Mouse (Mus musculus): ENCODE data around the gene Mex3a. TPM values are rescaled to one million over a fixed set of nuclear protein-coding genes. Genes with fewer than 3 reads are reported as not detected.

Mex3a gene
- polyA plus RNA-seq, 1 experiment from 2014 or later = 42.6 TPM

- in situ Hi-C loops (cut with MboI; ENCODE audit: low pct_unique_long_range_greater_than_20kb) = no loop called here
- ChIA-PET POLR2A (interaction anchor here (1.0 to 6.0 kb wide), 10 partner anchors 8 to 127 kb away, joined by 3 to 75 read pairs (median 8); no protein-coding TSS in a partner anchor), CTCF (interaction anchor here (1.5 to 9.3 kb wide), 3 partner anchors 16 to 19 kb away, joined by 4 to 111 read pairs (median 5); no protein-coding TSS in a partner anchor)
- no peak for TF ChIP-seq CTCF (IDR thresholded peaks at IDR 0.05)
- DNase-seq (ENCODE audit: low read depth, low spot score) (no peak), ATAC-seq (peak; percentile 90)
- no peaks in the 10 kb centered on the region for H3K27me3 ChIP-seq
Observed at GRCm38 (mm10) chr3:88503505-88503863, 28.7 kb upstream of the Mex3a start.

GRCm38 (mm10) chr3:88503881-88504746 lies 28.1 kb upstream of the Mex3a start:
- POLR2A ChIA-PET = interaction anchor here (1.0 to 6.0 kb wide), 9 partner anchors 8 to 127 kb away, joined by 3 to 75 read pairs (median 9); no protein-coding TSS in a partner anchor
- no peaks in the 10 kb centered on the region for H3K27me3 ChIP-seq
- in situ Hi-C loops (cut with MboI; ENCODE audit: low pct_unique_long_range_greater_than_20kb) = no loop called here
- no peak for ATAC-seq
- CTCF ChIA-PET = interaction anchor here (1.5 to 9.3 kb wide), 3 partner anchors 15 to 18 kb away, joined by 4 to 111 read pairs (median 5); no protein-coding TSS in a partner anchor
- TF ChIP-seq CTCF (IDR thresholded peaks at IDR 0.05) = no peak
- DNase-seq (ENCODE audit: low read depth, low spot score) = no peak

DNA sequence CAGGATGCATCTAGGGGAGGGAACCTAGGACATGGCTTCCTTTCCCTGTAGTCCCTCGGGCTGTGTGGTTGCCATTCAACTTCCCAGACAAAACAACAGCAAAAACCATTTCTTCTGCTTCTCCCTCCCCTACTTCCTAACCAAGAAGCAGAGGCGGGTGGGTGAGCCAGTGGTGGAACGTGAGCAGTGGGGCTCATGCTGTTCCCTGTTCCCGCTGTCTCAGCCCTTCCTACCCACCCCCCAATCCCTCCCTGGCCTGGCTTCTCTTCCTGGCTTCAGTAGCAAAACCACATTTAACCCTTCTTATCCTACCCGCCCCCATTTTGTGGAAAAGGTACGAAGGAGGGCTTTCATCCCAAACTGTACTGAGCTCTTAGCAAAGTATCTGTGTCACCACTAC lies 27.1 kb upstream of the Mex3a start:
- DNase-seq (ENCODE audit: low read depth, low spot score) = no peak
- no peak for TF ChIP-seq CTCF (IDR thresholded peaks at IDR 0.05)
- no peaks in the 10 kb centered on the region for H3K27me3 ChIP-seq
- ChIA-PET CTCF (interaction anchor here (9.3 kb wide), 1 partner anchor 18 kb away, joined by 111 read pairs; no protein-coding TSS in a partner anchor), POLR2A (no interaction called here)
- in situ Hi-C loops (cut with MboI; ENCODE audit: low pct_unique_long_range_greater_than_20kb) = no loop called here
- ATAC-seq = no peak

DNA sequence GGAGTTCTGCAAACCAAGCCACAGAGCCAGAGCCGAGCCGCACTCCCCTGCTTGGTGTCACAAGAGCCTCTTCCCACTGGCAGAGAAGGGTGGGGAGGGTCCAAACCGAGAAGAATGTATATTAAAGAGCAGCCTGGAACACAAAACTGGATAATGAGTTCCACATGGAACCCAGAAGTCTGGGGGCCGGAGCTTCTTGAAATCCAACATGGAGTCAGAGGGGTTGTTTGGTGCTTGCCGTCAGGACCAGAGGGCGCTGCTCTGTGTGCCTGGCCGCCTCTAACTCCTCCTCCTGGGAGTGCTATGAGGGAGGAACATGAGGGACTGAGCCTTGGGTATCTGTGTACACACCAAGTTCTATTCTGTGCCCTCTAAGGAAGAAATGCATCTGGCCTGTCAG lies 26.4 kb upstream of the Mex3a start:
- CTCF ChIA-PET = interaction anchor here (0.7 to 9.3 kb wide), 5 partner anchors 10 to 98 kb away, joined by 3 to 111 read pairs (median 6); no protein-coding TSS in a partner anchor
- in situ Hi-C loops (cut with MboI; ENCODE audit: low pct_unique_long_range_greater_than_20kb) = no loop called here
- no peak for DNase-seq (ENCODE audit: low read depth, low spot score)
- POLR2A ChIA-PET = no interaction called here
- H3K27me3 ChIP-seq = no peaks in the 10 kb centered on the region
- TF ChIP-seq CTCF (IDR thresholded peaks at IDR 0.05) = no peak
- no peak for ATAC-seq

DNA sequence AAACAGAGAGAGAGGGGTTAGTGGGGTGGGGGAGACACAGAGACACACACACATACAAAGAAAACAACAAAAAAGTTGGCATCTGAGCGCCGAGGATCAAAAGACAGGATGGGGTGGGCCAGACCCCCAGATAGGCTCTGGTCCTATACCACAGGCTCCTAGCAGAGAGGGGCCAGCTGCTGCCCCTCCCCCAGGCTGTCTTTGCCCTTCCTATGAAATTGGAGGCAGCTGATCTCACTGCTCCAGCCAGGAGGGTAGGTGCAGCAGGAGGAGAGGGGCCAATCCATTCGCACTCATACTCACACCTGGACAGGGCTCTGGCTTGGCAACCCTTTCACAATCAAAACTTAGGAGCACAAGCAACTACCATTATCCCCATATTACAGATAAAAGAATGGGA lies 22.9 kb upstream of the Mex3a start:
- in situ Hi-C loops (cut with MboI; ENCODE audit: low pct_unique_long_range_greater_than_20kb) = no loop called here
- ChIA-PET POLR2A (interaction anchor here (0.6 to 2.6 kb wide), 6 partner anchors 11 to 51 kb away, joined by 3 to 9 read pairs (median 4); no protein-coding TSS in a partner anchor), CTCF (interaction anchor here (0.7 to 23.7 kb wide), 5 partner anchors 9 to 102 kb away, joined by 3 to 484 read pairs (median 5); no protein-coding TSS in a partner anchor)
- TF ChIP-seq CTCF (IDR thresholded peaks at IDR 0.05) = no peak
- ATAC-seq (no peak), DNase-seq (ENCODE audit: low read depth, low spot score) (no peak)
- H3K27me3 ChIP-seq = no peaks in the 10 kb centered on the region

- no peaks in the 10 kb centered on the region for H3K27me3 ChIP-seq
- ATAC-seq = peak; percentile 84
- in situ Hi-C loops (cut with MboI; ENCODE audit: low pct_unique_long_range_greater_than_20kb) = no loop called here
- ChIA-PET CTCF (interaction anchor here (0.7 to 23.7 kb wide), 6 partner anchors 9 to 103 kb away, joined by 3 to 484 read pairs (median 4); no protein-coding TSS in a partner anchor), POLR2A (interaction anchor here (0.6 to 2.6 kb wide), 10 partner anchors 8 to 51 kb away, joined by 3 to 9 read pairs (median 3); no protein-coding TSS in a partner anchor)
- TF ChIP-seq CTCF (IDR thresholded peaks at IDR 0.05) = no peak
- peak; percentile 94 for DNase-seq (ENCODE audit: low read depth, low spot score)
Observed at GRCm38 (mm10) chr3:88509692-88510420, 22.3 kb upstream of the Mex3a start, which contains the start of gene Lmna. TSS of gene Lmna (minus strand) at chr3:88509956.

DNA sequence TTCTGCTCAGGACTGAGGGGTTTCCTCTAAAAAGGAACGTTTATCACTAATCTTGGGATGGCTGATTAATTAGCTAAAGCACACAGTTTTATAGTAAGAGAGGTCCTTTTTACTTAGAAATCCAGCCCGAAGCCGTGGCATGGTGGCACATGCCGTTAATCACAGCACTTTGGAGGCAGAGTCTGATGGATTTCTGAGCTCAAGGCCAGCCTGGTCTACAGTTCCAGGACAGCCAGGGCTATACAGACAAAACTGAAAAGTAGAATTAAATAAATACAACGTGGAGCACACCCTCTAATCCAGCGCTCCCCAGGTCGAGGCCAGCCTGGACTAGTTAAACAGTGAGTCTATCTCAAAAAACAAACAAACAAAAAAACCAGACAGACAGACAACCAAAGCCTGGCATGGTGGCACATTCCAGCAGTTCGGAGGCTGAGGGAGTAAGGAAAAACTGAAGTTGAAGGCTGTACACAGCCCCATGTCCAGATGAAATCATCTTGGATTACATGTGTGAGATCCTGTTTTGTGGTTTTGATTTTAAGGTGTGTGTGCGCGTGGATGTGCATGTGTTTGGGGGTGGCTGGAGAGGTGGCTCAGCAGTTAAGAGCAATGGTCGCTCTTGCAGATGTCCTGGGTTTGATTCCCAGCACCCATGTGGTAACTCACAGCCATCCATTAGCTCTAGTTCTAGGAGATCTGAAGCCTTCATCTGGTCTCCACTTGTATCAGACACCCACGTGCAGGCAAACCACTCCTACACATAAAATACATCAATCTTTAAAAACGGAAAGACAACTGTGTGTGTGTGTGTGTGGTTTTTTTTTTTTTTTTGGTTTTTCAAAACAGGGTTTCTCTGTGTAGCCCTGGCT lies 21.5 kb upstream of the Mex3a start:
- H3K27me3 ChIP-seq = no peaks in the 10 kb centered on the region
- ChIA-PET CTCF (interaction anchor here (1.2 to 23.7 kb wide), 4 partner anchors 10 to 103 kb away, joined by 4 to 484 read pairs (median 14); no protein-coding TSS in a partner anchor), POLR2A (interaction anchor here (0.7 to 2.6 kb wide), 10 partner anchors 9 to 168 kb away, joined by 3 to 9 read pairs (median 3); no protein-coding TSS in a partner anchor)
- DNase-seq (ENCODE audit: low read depth, low spot score) (no peak), ATAC-seq (no peak)
- in situ Hi-C loops (cut with MboI; ENCODE audit: low pct_unique_long_range_greater_than_20kb) = no loop called here
- TF ChIP-seq CTCF (IDR thresholded peaks at IDR 0.05) = no peak

- ChIA-PET CTCF (interaction anchor here (2.2 to 23.7 kb wide), 2 partner anchors 10 to 27 kb away, joined by 8 to 484 read pairs; no protein-coding TSS in a partner anchor), POLR2A (interaction anchor here (0.8 to 2.1 kb wide), 4 partner anchors 9 to 25 kb away, joined by 3 to 9 read pairs (median 3); no protein-coding TSS in a partner anchor)
- TF ChIP-seq CTCF (IDR thresholded peaks at IDR 0.05) = no peak
- ATAC-seq (no peak), DNase-seq (ENCODE audit: low read depth, low spot score) (no peak)
- no peaks in the 10 kb centered on the region for H3K27me3 ChIP-seq
- in situ Hi-C loops (cut with MboI; ENCODE audit: low pct_unique_long_range_greater_than_20kb) = no loop called here
Observed at GRCm38 (mm10) chr3:88511559-88511958, 20.6 kb upstream of the Mex3a start.
